Mouse (Mus musculus): Measurements from ENCODE around the gene Sgca.

Sgca gene

DNA sequence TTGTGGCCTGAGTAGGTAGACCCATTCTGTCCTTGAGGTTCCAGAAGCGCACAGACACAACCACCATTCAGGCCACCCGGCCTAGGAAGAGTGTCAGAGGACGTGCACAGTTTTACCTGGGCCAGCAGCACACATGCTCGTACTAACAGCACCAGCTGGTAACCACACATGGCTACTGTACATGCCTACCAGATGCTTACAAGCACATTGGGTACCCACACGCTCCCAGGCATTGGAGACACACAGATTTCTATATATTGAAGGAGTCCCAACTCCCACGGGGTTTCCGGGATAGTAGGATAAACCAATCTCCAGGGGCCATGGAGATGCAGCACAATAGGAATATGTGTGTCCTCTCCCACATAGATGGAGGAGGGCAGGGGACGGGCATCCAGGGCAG is 26.6 kb upstream of the Sgca start:
- no peak for DNase-seq (ENCODE audit: inconsistent age in 2 of 2, low spot score in 1 of 2)

DNA sequence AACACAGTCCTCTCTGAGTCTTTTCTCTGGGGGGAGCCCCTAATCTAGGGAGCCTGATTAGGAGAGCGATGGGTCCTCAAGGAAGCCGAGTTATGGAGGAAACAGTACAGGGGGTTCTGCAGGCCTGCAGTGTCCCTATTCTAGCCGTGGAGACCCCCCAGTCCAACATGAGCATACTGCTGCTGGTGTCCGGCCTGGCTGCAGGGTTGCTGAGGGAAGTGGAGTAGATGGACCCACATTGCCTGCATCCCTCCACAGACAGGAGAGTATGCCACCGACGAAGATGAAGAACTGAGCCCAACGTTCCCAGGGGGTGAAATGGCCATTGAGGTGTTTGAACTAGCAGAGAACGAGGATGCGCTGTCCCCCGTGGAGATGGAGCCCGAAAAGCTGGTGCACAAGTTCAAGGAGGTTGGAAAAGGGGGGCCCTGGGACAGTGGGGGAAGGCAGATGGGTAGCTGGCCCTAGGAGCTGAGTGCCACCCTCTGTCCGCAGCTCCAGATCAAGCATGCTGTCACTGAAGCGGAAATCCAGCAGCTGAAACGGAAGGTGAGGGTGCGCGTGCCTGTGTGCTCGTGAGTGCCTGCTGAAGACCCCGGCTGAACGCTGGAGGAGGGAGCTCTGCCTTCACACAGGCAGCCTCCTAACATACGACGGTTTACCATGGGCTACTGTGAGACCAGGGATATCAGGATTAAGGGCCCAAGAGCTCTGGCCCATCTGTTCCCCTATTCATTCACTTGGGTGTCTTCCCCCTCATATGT is 25.6 kb upstream of the Sgca start:
- peak; percentile 19 to 31 for DNase-seq (ENCODE audit: inconsistent age in 2 of 2, low spot score in 1 of 2)

DNA sequence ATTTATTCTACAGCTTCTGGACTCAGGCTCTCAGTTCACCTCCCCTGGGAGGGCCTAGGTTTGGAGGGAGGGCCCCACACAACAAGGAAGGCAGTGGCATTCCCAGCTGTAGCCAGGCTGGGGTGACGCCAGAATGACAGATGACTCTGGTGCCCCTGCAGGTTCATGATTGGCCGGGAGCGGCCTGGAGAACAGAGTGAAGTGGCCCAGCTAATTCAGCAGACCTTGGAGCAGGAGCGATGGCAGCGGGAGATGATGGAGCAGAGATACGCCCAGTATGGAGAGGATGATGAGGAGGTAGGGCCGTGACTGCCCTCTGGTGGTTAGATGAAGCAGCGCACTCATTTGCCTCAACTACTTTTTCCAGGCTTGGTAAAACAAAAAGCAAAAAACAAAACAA is 24.9 kb upstream of the Sgca start:
- peak; percentile 88 to 93 for DNase-seq (ENCODE audit: inconsistent age in 2 of 2, low spot score in 1 of 2)

DNA sequence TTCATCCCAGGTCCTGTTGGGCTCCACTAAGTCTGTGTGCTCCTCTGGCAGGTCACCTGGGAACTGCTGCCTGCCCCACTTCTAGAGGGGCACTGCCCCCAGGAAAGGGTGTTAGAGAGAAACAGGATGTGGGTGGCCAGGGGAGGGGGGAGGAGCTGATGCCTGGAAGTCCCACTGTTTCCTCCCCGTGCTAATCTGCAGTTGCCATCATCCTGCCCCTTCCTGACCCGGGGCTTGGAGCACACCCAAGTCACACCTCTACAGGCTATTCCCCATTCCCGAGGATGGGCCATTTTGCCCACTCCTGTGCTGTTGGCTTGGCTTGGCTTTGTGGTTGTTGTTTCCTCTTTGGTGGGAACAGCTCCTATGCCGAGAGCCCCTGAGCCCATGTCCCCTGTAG is 24.4 kb upstream of the Sgca start:
- peak; percentile 66 to 79 for DNase-seq (ENCODE audit: inconsistent age in 2 of 2, low spot score in 1 of 2)

DNA sequence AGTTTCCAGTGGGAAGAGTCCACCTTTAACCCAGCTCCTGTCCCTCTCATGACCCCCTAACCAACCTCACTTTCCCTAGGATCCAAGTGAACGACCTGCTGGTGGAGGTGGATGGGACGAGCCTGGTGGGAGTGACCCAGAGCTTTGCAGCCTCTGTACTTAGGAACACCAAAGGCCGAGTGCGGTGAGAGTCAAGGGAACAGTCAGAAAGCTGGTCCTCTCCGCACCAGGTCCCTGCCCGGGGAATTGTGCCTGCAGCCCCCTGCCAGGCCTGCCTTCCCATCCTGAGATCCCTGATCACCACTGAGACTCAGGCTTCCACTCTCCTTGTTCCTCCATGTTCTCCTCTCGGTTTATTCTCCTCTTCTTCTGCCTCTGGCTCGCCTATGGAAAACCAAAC is 24.0 kb upstream of the Sgca start:
- no peak for DNase-seq (ENCODE audit: inconsistent age in 2 of 2, low spot score in 1 of 2)

DNA sequence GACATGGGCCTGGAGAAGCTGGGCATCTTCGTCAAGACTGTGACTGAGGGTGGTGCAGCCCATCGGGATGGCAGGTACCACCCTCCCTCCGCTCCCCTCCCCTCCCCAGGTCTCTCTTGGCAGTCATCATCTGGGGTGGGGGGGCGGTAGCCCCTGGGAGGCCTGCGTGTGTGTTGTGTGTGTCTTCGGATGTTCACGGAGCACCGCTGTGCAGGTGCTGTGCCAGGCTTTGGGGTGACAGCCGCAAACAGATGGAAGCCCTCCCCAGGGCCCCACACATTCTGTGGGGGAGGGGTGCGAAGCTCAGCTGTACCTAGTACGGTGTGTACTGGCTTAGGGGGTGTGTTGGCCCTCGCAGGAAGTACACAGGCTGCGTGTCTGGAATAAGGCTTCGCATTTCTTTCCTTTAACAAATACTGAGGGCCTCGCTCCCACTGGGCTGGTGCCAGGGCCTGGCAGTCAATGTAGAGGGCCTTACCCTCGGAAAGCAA is 22.0 kb upstream of the Sgca start:
- DNase-seq (ENCODE audit: inconsistent age in 2 of 2, low spot score in 1 of 2): peak; percentile 31 to 47

DNA sequence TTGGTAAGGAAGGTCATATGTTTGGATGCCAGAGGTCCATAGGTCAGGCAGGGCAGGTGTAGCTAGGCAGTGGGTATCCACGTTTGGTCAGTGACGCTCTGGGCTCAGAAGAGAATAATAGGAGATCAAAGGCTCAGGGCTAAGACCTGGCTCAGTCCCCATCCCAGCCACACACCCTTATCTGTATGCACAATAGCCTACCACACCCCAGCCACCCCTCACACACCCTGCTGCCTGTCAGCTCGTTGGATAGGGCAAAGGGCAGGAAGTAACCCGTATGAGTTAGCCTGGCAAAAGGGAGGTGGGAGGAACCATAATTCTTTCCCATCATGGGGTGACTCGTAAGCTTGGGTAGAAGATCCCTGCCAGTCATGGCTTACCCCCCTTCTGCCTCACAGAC is 21.5 kb upstream of the Sgca start:
- DNase-seq (ENCODE audit: inconsistent age in 2 of 2, low spot score in 1 of 2): peak in 1 of 2 experiments; percentile 26

DNA sequence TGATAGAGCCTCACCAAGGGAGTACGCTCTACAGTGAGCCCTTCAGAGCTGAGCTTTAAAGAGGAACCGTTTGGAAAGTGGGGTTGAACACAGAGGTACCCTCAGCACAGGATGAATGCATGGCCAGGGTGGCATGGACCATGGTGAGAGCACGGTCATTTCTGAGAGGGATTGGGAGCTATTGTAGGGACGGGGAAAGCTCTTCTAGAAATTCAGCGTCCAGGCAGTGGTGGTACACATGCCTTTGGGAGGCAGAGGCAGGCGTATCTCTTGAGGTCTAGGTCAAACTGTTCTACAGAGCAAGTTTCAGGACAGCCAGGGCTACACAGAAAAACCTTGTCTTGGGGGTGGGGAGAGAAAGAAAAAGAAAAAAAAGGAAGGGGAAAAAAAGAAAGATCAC is 20.9 kb upstream of the Sgca start:
- DNase-seq (ENCODE audit: inconsistent age in 2 of 2, low spot score in 1 of 2): peak in 1 of 2 experiments; percentile 28

DNA sequence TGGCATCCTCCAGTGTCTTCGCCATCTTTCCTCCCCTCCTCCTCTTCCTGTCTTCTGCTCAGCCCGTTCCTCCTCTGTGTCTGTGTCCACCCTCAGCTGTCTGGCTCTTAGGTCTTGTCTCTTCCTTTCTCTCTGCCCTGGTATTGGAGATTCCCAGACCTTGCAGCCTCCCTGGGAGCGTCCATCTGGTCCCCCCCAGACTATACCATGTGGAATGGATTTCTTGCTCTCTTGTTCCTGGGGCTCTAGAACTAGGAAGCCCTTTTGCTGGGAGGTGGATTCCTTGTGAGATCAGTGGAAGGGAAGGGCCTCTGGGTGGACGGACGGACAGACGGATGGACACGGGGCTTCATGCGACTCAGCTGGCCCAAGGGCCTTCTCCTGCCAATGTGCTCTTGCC is 20.0 kb upstream of the Sgca start:
- DNase-seq (ENCODE audit: inconsistent age in 2 of 2, low spot score in 1 of 2): peak in 1 of 2 experiments; percentile 40

DNA sequence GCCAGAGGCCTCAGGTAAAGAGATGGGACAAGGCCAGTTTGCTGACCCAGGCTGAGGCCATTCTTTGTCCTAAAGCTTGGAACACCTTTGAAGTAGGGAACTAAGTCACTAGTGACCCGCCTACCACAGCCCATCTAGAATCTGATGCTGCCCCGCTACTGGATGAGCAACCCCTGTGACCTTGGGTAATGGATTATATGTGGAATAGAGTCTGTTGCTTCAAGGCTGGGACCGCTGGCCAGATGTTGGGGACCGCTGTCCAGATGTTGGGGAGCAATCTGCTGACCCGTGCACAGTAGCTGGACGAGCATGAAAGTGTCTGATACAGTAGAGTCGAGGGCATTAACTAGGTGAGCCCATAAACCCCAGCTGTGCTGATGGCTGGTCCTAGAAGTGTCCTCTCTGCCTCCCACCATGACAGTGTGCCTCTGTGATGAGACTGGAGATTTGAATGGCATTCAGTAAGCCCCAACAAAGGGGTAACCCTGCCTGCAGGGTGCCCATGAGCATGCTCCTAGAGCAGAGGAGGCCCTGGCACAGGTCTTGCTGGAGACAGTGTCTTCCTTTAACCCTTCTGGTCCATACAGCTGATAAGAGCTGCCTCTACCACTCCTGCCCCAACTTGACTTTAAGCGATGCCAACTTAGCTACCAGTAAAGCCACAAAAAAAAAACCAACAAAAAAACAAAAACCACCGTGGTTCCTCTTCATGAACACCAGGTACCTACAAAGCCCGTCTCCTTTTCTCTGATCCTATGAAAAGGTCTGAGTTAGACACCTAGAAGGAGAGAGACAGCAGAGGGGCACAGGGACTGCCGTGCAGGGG is 19.0 kb upstream of the Sgca start:
- peak in 1 of 2 experiments; percentile 57 for DNase-seq (ENCODE audit: inconsistent age in 2 of 2, low spot score in 1 of 2)

DNA sequence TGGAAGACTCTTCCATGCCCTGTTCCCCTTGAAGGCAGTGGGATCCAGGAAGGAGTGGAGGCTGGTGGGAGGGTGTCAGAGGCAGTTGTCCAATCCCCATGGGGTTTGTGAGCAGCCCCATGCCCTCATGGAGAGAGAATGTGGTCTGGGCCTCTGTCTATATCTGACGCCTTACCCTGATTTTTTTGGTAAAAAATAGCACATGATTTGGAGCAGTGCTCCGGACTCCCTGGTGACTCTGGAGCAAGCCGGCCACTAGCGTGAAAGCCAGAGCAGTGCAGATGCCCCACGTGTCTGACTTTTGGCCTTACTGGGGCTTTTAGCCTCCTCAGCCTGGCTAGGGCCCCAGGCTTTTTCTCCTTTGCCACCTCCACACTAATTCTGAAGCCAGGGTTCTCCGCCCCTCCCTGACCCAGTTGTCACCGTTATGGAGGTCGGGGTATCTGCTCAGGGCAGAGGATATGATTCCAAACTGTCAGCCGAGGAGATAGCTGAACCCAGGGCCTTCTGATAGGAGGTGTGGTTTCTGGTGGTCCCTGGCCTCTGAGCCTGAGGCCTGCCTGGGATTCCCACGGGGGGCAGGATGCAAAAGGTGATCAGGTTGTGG is 18.2 kb upstream of the Sgca start:
- peak; percentile 28 to 71 for DNase-seq (ENCODE audit: inconsistent age in 2 of 2, low spot score in 1 of 2)

DNA sequence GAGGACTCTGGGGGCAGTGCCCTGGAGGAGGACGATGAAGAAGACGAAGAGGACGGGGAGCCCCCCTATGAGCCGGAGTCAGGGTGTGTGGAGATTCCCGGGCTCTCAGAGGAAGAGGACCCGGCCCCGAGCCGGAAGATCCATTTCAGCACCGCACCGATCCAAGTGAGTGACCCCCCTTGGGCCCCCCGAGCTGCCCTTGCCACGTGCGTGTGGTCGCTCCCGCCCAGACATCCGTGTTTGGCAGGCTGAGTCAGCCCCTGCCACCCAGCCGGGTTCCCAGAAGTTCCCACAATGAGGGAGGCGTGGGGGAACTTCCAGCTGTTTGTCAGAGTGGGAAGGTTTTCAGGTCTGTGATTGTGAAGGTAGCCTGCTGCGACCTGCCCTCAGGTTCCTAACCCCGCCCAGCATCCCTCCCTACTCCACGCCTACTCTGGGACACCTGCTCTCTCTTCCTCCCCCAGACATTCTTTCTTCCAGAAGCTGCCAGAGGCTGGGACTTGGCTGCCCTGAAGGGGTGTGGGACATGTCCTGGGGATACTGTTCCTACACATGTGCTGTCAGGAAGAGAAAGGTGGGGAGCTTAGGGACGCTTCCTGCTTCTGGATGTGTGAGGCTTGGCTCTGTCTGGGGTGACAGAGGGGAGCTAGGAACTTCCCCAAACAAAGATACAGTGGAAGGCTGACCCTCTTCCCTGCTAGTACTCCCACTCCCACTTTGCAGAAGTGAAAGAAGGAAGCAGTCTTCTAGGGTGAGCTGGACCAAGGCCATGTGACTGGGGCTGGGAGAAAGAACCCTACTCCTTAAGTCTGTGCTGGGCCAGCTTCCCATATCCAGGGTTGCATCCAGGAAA is 16.9 kb upstream of the Sgca start:
- DNase-seq (ENCODE audit: inconsistent age in 2 of 2, low spot score in 1 of 2): peak; percentile 80 to 88

DNA sequence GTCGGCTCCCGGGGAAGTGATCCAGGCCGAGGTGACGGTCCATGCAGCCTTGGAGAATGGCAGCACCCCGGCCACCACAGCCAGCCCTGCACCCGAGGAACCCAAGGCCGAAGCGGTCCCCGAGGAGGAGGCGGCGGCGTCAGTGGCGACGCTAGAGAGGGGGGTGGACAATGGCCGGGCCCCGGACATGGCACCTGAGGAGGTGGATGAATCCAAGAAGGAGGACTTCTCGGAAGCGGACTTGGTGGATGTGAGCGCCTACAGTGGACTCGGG is 16.3 kb upstream of the Sgca start:
- DNase-seq (ENCODE audit: inconsistent age in 2 of 2, low spot score in 1 of 2): peak in 1 of 2 experiments; percentile 86

DNA sequence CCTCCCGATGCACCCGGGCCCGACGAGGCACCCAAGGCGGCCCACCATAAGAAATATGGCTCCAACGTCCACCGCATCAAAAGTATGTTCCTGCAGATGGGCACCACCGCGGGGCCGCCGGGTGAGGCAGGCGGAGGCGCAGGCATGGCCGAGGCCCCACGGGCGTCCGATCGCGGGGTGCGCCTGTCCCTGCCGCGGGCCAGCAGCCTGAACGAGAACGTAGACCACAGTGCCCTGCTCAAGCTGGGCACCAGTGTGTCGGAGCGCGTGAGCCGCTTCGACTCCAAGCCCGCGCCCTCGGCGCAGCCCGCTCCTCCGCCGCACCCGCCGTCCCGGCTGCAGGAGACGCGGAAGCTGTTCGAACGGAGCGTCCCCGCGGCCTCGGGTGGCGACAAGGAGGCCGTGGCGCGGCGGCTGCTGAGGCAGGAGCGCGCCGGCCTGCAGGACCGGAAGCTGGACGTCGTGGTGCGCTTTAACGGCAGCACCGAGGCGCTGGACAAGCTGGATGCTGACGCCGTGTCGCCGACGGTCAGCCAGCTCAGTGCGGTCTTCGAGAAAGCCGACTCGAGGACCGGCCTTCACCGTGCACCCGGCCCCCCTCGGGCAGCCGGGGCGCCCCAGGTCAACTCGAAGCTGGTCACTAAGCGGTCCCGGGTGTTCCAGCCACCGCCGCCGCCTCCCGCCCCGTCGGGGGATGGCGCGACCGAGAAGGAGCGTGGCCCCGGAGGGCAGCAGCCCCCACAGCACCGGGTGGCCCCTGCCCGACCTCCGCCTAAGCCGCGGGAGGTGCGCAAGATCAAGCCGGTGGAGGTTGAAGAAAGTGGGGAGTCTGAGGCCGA is 15.7 kb upstream of the Sgca start:
- peak; percentile 71 to 88 for DNase-seq (ENCODE audit: inconsistent age in 2 of 2, low spot score in 1 of 2)

DNA sequence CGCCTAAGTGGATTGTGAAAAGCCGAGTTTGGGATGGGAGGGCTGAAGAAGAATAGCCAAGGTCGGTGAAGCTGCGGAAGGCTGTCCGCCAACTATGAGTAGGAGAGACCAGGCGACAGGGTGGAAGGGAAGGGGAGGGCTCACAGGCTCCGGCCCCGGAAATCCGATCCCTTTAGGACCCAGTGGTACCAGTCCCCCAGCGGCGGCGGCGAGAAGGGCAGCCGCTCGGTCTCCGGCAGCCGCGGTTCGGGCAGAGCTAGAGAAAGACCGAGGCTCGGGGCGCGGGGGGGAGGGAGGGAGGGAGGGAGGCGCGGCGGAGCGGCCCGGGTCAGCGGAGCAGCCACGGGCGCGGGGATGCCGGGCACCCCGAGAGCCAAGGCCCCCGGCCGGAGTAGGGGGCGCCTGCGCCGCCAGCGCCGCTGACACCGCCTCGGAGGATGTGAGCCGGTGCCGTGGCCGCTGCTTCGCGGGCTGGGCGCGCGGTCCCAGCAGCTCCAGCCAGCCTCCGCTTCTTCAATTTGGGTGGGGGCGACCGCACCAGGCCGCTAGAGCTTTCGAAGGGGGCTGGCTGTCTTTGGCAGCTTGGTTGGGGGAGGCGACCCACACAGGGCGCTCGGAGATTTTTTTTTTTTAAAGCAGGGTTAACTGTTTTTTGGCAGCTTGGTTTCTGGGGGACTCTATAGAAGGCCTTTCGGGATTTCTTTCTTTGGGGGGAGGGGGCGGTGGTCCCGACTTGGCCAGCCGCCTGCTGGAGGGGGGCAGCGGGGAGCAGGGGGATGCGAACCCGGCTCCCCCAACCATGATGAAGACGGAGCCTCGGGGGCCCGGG is 14.8 kb upstream of the Sgca start, which contains the start of gene Ppp1r9b:
Gene Ppp1r9b, plus strand, starts transcription at position 287 of the 829 bp plus-strand sequence.
- DNase-seq (ENCODE audit: inconsistent age in 2 of 2, low spot score in 1 of 2): peak; percentile 95 to 98

DNA sequence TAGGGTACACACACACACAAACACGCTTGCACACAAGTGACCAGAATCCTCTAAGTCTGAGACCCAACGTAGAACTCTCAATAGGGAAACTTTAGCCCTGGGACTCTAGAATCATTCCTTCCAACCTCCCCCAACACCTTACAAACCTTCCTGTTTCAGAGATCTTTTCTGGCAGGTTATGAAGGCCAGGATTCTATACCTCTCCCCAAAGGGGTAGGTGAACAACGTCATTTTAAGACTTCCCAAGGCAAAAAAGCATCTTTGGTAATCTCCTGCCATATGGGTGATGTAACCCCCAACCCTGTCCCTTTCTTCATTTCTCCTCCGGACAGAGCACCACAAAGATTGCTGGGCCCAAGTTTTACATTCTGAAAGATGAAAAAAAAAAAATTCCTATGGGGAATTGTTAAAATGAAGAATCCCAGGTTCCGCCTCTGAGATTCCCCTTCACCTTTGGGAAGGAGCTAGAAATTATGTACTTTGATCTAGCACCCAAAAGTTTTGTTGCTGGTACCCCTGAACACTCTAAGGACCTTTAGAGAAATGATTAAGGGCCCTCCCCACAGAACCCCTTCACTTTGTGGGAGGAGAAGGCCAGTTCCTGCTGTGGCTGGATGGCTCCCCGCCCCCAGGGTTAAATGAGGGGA is 14.1 kb upstream of the Sgca start:
- DNase-seq (ENCODE audit: inconsistent age in 2 of 2, low spot score in 1 of 2): no peak

DNA sequence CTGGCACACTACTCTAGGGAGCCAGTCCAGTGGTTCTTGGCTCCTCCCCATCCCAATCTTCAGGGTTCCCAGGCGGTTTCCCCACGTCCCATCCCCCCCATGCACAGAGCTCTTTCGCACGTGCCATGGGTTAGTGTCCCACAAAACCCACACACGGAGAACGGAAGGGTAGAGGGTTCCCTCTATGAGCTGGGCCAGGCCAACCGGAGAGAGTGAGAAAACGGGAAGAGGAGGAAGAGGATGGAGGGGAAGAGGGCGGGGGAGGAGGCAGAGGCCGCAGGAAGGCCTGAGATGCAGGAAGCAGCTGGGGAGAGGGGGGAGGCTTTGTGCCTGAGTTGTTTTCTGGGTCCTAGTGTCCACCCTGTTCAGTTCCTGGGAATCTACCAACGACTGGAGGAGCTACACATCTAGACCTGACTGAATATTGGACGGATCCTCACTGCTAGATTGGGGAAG is 13.5 kb upstream of the Sgca start:
- DNase-seq (ENCODE audit: inconsistent age in 2 of 2, low spot score in 1 of 2): peak; percentile 87 to 95

DNA sequence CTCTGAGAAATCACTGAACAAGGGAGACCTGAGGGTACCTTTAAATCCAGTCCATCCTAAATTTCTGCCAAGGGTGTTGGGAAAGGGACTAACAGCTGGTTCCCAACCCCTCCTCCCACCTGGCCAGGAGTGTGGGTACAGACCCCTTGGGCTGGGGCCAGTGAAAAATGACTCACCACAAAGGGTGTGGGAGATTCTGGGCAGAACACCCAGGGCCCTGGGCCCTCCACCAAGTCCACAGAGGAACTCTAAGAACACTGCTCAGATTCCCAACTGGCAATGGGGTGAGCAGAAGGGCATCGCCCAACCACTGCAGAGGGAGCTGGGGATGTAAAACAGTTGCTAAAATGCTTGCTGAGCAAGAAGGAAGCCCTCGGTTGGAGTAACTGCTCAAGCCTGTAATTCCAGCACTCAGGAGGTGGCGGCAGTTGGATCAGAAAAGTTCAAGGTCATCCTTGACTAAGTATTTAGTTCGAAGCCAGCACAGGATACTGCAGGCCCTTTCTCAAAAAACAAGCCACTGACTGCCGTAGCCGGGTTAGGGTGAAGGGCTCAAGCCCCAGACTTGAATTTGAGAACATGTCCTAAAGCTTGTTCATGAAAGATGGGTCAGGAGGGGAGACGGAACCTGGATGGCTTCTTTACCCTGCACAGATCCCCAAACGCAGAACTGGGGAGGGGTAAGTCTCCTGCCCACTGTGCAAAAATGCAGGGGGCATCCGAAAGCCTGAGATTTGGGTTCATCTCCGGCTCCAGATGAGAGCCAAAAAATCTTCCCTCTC is 12.8 kb upstream of the Sgca start:
- peak; percentile 58 to 76 for DNase-seq (ENCODE audit: inconsistent age in 2 of 2, low spot score in 1 of 2)
